Mouse (Mus musculus) gastrocnemius, adult 18-20 months (tissue): ENCODE measurements at regions not wholly inside any gene's neighbourhood (a gene's known extent, or its start where the extent isn't known, plus 50 kb on each side); places are given as distances from the start of the nearest gene placed in this dataset. TPM values are rescaled to one million over a fixed set of nuclear protein-coding genes. Genes with fewer than 3 reads are reported as not detected.

ENCODE experiments used
- DNase-seq: peaks from one replicate; pipeline ENCODE4 v3.0.0; 2021; ENCODE audit warnings: low spot score
- microRNA-seq: library from miRNA; unstranded; fragments of <30 nt; microRNA quantifications from one replicate; pipeline ENCODE4 v1.2.0, GENCODE M21; 2021

- DNase-seq = no peak
These were observed 131.2 kb upstream of the Cxxc4 start for GRCm38 (mm10) chr3:134105112-134105511.

GRCm38 (mm10) chr3:134105567-134105966 is 130.7 kb upstream of the Cxxc4 start:
- no peak for DNase-seq

- DNase-seq = no peak
These were observed 121.8 kb upstream of the Cxxc4 start for GRCm38 (mm10) chr3:134114501-134114900.

- no peak for DNase-seq
These were observed 121.3 kb upstream of the Cxxc4 start for GRCm38 (mm10) chr3:134115007-134115406.

GRCm38 (mm10) chr3:134118898-134119297 is 117.4 kb upstream of the Cxxc4 start:
- DNase-seq = no peak

GRCm38 (mm10) chr3:134124982-134125381 is 111.3 kb upstream of the Cxxc4 start:
- DNase-seq = no peak

- no peak for DNase-seq
These were observed 105.9 kb upstream of the Cxxc4 start for GRCm38 (mm10) chr3:134130412-134130811.

- no peak for DNase-seq
These were observed 91.0 kb upstream of the Cxxc4 start for GRCm38 (mm10) chr3:134145251-134145650.

- DNase-seq = no peak
These were observed 90.3 kb upstream of the Cxxc4 start for GRCm38 (mm10) chr3:134145935-134146334.

- DNase-seq = no peak
These were observed 89.7 kb upstream of the Cxxc4 start for GRCm38 (mm10) chr3:134146373-134147224.

GRCm38 (mm10) chr3:134162288-134162687 is 74.0 kb upstream of the Cxxc4 start:
- DNase-seq = no peak

GRCm38 (mm10) chr3:134169922-134170321 is 66.4 kb upstream of the Cxxc4 start:
- no peak for DNase-seq

- DNase-seq = no peak
These were observed 63.9 kb upstream of the Cxxc4 start for GRCm38 (mm10) chr3:134172357-134172756.

- no peak for DNase-seq
These were observed 57.7 kb upstream of the Cxxc4 start for GRCm38 (mm10) chr3:134178491-134179054.

- no peak for DNase-seq
These were observed 52.2 kb upstream of the Cxxc4 start for GRCm38 (mm10) chr3:134184042-134184441.

Small RNAs in the stretch of these regions (microRNA-seq; reads per million reads assigned to microRNA genes)
- not detected for gene Gm44361
